Mouse (Mus musculus) liver, embryonic 14.5 days (tissue): ENCODE data around the gene Nccrp1. TPM values are rescaled to one million over a fixed set of nuclear protein-coding genes. Genes with fewer than 3 reads are reported as not detected.

Experiments used
- ATAC-seq: fragments of 200-750 bp; cut with Nextera tagmentation; 2 replicates; pipeline ENCODE4 v1.8.0; 2017; ENCODE audit warnings: moderate number of reproducible peaks, mild to moderate bottlenecking, moderate library complexity; ENCODE audit not compliant: insufficient read depth
- DNase-seq, 3 experiments: peaks; one replicate each; pipeline ENCODE4 v3.0.0-alpha.2; 2012 to 2013; ENCODE audit warnings: low read depth in 3 of 3, low spot score in 3 of 3
- H3K27ac ChIP-seq: fragments of 300-500 bp; sonication (generic); 2 replicates; pipeline ENCODE4 v1.5.1; 2014; ENCODE audit warnings: moderate library complexity, mild to moderate bottlenecking, control low read depth, inconsistent platforms
- H3K27me3 ChIP-seq: fragments of 300-500 bp; sonication (generic); 2 replicates; pipeline ENCODE4 v1.6.1; 2014; ENCODE audit warnings: mild to moderate bottlenecking, low read length, moderate library complexity; ENCODE audit not compliant: control insufficient read depth, insufficient read depth
- H3K36me3 ChIP-seq: fragments of 300-500 bp; sonication (generic); replicated peaks from 2 replicates; pipeline ENCODE4 v1.6.1; 2014; ENCODE audit warnings: low read depth; ENCODE audit not compliant: control insufficient read depth, insufficient read depth
- H3K4me1 ChIP-seq, 2 experiments: fragments of 200-500 bp in 1 of 2; fragments of 300-500 bp in 1 of 2; sonication (generic) in 1 of 2; replicated peaks; 2 replicates each; pipeline ENCODE4 v1.6.1; 2012 to 2014; ENCODE audit warnings: antibody characterized with exemption in 1 of 2, inconsistent platforms in 1 of 2, low read length in 1 of 2; ENCODE audit not compliant: control insufficient read depth in 2 of 2, insufficient read depth in 2 of 2
- H3K4me2 ChIP-seq: fragments of 300-500 bp; sonication (generic); 2 replicates; pipeline ENCODE4 v1.6.1; 2014; ENCODE audit warnings: low read depth, mild to moderate bottlenecking, control low read depth, moderate library complexity
- H3K4me3 ChIP-seq, 2 experiments: fragments of 200-500 bp in 1 of 2; fragments of 300-500 bp in 1 of 2; sonication (generic) in 1 of 2; 2 replicates each; pipeline ENCODE4 v1.5.1; 2012 to 2014; ENCODE audit warnings: low read depth in 2 of 2, low read length in 2 of 2, mild to moderate bottlenecking in 2 of 2, control low read depth in 1 of 2, inconsistent platforms in 1 of 2, moderate library complexity in 1 of 2; ENCODE audit not compliant: insufficient read depth in 1 of 2
- H3K9ac ChIP-seq: fragments of 300-500 bp; sonication (generic); replicated peaks from 2 replicates; pipeline ENCODE4 v1.6.1; 2014; ENCODE audit warnings: mild to moderate bottlenecking, control low read depth, moderate library complexity
- H3K9me3 ChIP-seq: fragments of 300-500 bp; sonication (generic); 2 replicates; pipeline ENCODE4 v1.6.1; 2016; ENCODE audit warnings: low read length, mixed read lengths; ENCODE audit not compliant: control insufficient read depth
- CTCF ChIP-seq: IDR thresholded peaks from 2 replicates; pipeline ENCODE4 v1.5.1; 2016; ENCODE audit warnings: antibody characterized with exemption, low read depth, control low read depth
- EP300 ChIP-seq: IDR thresholded peaks from 2 replicates; pipeline ENCODE4 v1.6.1; 2016; ENCODE audit warnings: antibody characterized with exemption, low read depth
- WGBS: fragments of 180-500 bp; shearing (Covaris S2); extraction: QIAGEN DNeasy Blood & Tissue Kit; methylation state at CpG from one replicate; pipeline ENCODE4 v1.1.7; 2014; ENCODE audit not compliant: insufficient replicate concordance; 5-methylcytosine and 5-hydroxymethylcytosine counted together
- polyA plus RNA-seq, 2 experiments: library from polyadenylated mRNA; depleted of rRNA in 1 of 2; stranded (reverse) in 1 of 2; unstranded in 1 of 2; fragments of >200 nt; fragmentation: Nextera tagmentation in 1 of 2; extraction: Ambion mirVana in 1 of 2; gene quantifications; 2 replicates each; pipeline versions ENCODE4 v1.2.1 to v1.2.3; 2012 to 2014

The Nccrp1 gene
- polyA plus RNA-seq, 2 experiments: not detected

- Histone ChIP-seq H3K4me1 (peaks cover 5 to 10% of the 10 kb centered on the region in 2 experiments), H3K36me3 (peaks cover 32% of the 10 kb centered on the region), H3K27me3 (no peaks in the 10 kb centered on the region), H3K4me2 (no peak overlapping the region), H3K4me3 (no peak overlapping the region), H3K9me3 (no peaks in the 10 kb centered on the region), H3K27ac (no peak overlapping the region), H3K9ac (no peak overlapping the region)
- DNase-seq (peak in 2 of 3 experiments; percentile 55 to 61), ATAC-seq (no peak)
- TF ChIP-seq CTCF: peak; percentile 92
- TF ChIP-seq EP300: no peak
Observed at GRCm38 (mm10) chr7:28568253-28568652, 21.2 kb upstream of the Nccrp1 start.

- Histone ChIP-seq H3K27ac (no peak overlapping the region), H3K4me1 (peaks cover 0 to 4% of the 10 kb centered on the region in 2 experiments; a peak in 2 of 4 replicates), H3K9ac (no peak overlapping the region), H3K27me3 (no peaks in the 10 kb centered on the region), H3K9me3 (no peaks in the 10 kb centered on the region), H3K4me2 (no peak overlapping the region), H3K4me3 (no peak overlapping the region), H3K36me3 (peaks cover 32% of the 10 kb centered on the region)
- DNase-seq: no peak
- TF ChIP-seq EP300 (no peak), CTCF (no peak)
- no peak for ATAC-seq
- 58% methylated on average over 4 of the region's 4 CpGs for WGBS
Observed at GRCm38 (mm10) chr7:28567539-28567938, 20.5 kb upstream of the Nccrp1 start.

- Histone ChIP-seq H3K4me2 (no peak overlapping the region), H3K36me3 (peaks cover 32% of the 10 kb centered on the region)
- no peak for DNase-seq
Observed at GRCm38 (mm10) chr7:28565407-28565806, 18.4 kb upstream of the Nccrp1 start.

GRCm38 (mm10) chr7:28562951-28563350, 15.9 kb upstream of the Nccrp1 start:
- Histone ChIP-seq H3K27me3 (no peaks in the 10 kb centered on the region), H3K4me1 (no peaks in the 10 kb centered on the region), H3K9ac (no peak overlapping the region), H3K27ac (no peak overlapping the region), H3K4me3 (no peak overlapping the region), H3K9me3 (no peaks in the 10 kb centered on the region), H3K4me2 (no peak overlapping the region), H3K36me3 (peaks cover 41% of the 10 kb centered on the region)
- DNase-seq (no peak), ATAC-seq (no peak)
- TF ChIP-seq CTCF (no peak), EP300 (no peak)
- 89% methylated on average over 13 of the region's 13 CpGs for WGBS

More at GRCm38 (mm10) chr7:28565407-28565806, 18.4 kb upstream of the Nccrp1 start:
- no peak for ATAC-seq
- WGBS: 66% methylated on average over 5 of the region's 5 CpGs
- Histone ChIP-seq H3K9ac (no peak overlapping the region), H3K27me3 (no peaks in the 10 kb centered on the region), H3K4me1 (no peaks in the 10 kb centered on the region), H3K9me3 (no peaks in the 10 kb centered on the region), H3K4me3 (no peak overlapping the region), H3K27ac (no peak overlapping the region)
- TF ChIP-seq CTCF (no peak), EP300 (no peak)

GRCm38 (mm10) chr7:28562371-28562770, 15.3 kb upstream of the Nccrp1 start:
- ATAC-seq: no peak
- H3K9ac ChIP-seq: no peak overlapping the region

More at GRCm38 (mm10) chr7:28562371-28562770, 15.3 kb upstream of the Nccrp1 start:
- WGBS: 83% methylated on average over 13 of the region's 13 CpGs
- Histone ChIP-seq H3K9me3 (no peaks in the 10 kb centered on the region), H3K4me1 (no peaks in the 10 kb centered on the region), H3K36me3 (peaks cover 36% of the 10 kb centered on the region), H3K27ac (no peak overlapping the region), H3K4me2 (no peak overlapping the region), H3K4me3 (no peak overlapping the region), H3K27me3 (no peaks in the 10 kb centered on the region)
- no peak for DNase-seq
- TF ChIP-seq CTCF: no peak
- no peak for TF ChIP-seq EP300
